Mouse (Mus musculus) embryo, embryonic 11.5 days (tissue): ENCODE results near the gene Mus81.

ENCODE experiments used
- DNase-seq: peaks from one replicate; pipeline ENCODE4 v3.0.0-alpha.2; 2012; ENCODE audit warnings: low read depth, low spot score

The Mus81 gene

GRCm38 (mm10) chr19:5445747-5446146 lies 42.5 kb downstream of the Mus81 start:
- DNase-seq, result no peak

GRCm38 (mm10) chr19:5444954-5445353 lies 43.2 kb downstream of the Mus81 start:
- no peak for DNase-seq

- no peak for DNase-seq
These were observed 43.8 kb downstream of the Mus81 start for GRCm38 (mm10) chr19:5444371-5444908.

- no peak for DNase-seq
These were observed 54.3 kb downstream of the Mus81 start for GRCm38 (mm10) chr19:5433951-5434350.

GRCm38 (mm10) chr19:5432992-5433852 lies 55.0 kb downstream of the Mus81 start:
- DNase-seq, result no peak
